Mouse (Mus musculus) liver, embryonic 14.5 days (tissue): ENCODE measurements at regions not wholly inside any gene's neighbourhood (a gene's known extent, or its start where the extent isn't known, plus 50 kb on each side); places are given as distances from the start of the nearest gene placed in this dataset.

Experiments used
- ATAC-seq: fragments of 200-750 bp; cut with Nextera tagmentation; 2 replicates; pipeline ENCODE4 v1.8.0; 2017; ENCODE audit warnings: moderate number of reproducible peaks, mild to moderate bottlenecking, moderate library complexity; ENCODE audit not compliant: insufficient read depth
- DNase-seq, 3 experiments: peaks; one replicate each; pipeline ENCODE4 v3.0.0-alpha.2; 2012 to 2013; ENCODE audit warnings: low read depth in 3 of 3, low spot score in 3 of 3
- H3K27ac ChIP-seq: fragments of 300-500 bp; sonication (generic); 2 replicates; pipeline ENCODE4 v1.5.1; 2014; ENCODE audit warnings: moderate library complexity, mild to moderate bottlenecking, control low read depth, inconsistent platforms
- H3K27me3 ChIP-seq: fragments of 300-500 bp; sonication (generic); 2 replicates; pipeline ENCODE4 v1.6.1; 2014; ENCODE audit warnings: mild to moderate bottlenecking, low read length, moderate library complexity; ENCODE audit not compliant: control insufficient read depth, insufficient read depth
- H3K36me3 ChIP-seq: fragments of 300-500 bp; sonication (generic); replicated peaks from 2 replicates; pipeline ENCODE4 v1.6.1; 2014; ENCODE audit warnings: low read depth; ENCODE audit not compliant: control insufficient read depth, insufficient read depth
- H3K4me1 ChIP-seq, 2 experiments: fragments of 200-500 bp in 1 of 2; fragments of 300-500 bp in 1 of 2; sonication (generic) in 1 of 2; replicated peaks; 2 replicates each; pipeline ENCODE4 v1.6.1; 2012 to 2014; ENCODE audit warnings: antibody characterized with exemption in 1 of 2, inconsistent platforms in 1 of 2, low read length in 1 of 2; ENCODE audit not compliant: control insufficient read depth in 2 of 2, insufficient read depth in 2 of 2
- H3K4me2 ChIP-seq: fragments of 300-500 bp; sonication (generic); 2 replicates; pipeline ENCODE4 v1.6.1; 2014; ENCODE audit warnings: low read depth, mild to moderate bottlenecking, control low read depth, moderate library complexity
- H3K4me3 ChIP-seq, 2 experiments: fragments of 200-500 bp in 1 of 2; fragments of 300-500 bp in 1 of 2; sonication (generic) in 1 of 2; 2 replicates each; pipeline ENCODE4 v1.5.1; 2012 to 2014; ENCODE audit warnings: low read depth in 2 of 2, low read length in 2 of 2, mild to moderate bottlenecking in 2 of 2, control low read depth in 1 of 2, inconsistent platforms in 1 of 2, moderate library complexity in 1 of 2; ENCODE audit not compliant: insufficient read depth in 1 of 2
- H3K9ac ChIP-seq: fragments of 300-500 bp; sonication (generic); replicated peaks from 2 replicates; pipeline ENCODE4 v1.6.1; 2014; ENCODE audit warnings: mild to moderate bottlenecking, control low read depth, moderate library complexity
- H3K9me3 ChIP-seq: fragments of 300-500 bp; sonication (generic); 2 replicates; pipeline ENCODE4 v1.6.1; 2016; ENCODE audit warnings: low read length, mixed read lengths; ENCODE audit not compliant: control insufficient read depth
- CTCF ChIP-seq: IDR thresholded peaks from 2 replicates; pipeline ENCODE4 v1.5.1; 2016; ENCODE audit warnings: antibody characterized with exemption, low read depth, control low read depth
- EP300 ChIP-seq: IDR thresholded peaks from 2 replicates; pipeline ENCODE4 v1.6.1; 2016; ENCODE audit warnings: antibody characterized with exemption, low read depth
- WGBS: fragments of 180-500 bp; shearing (Covaris S2); extraction: QIAGEN DNeasy Blood & Tissue Kit; methylation state at CpG from one replicate; pipeline ENCODE4 v1.1.7; 2014; ENCODE audit not compliant: insufficient replicate concordance; 5-methylcytosine and 5-hydroxymethylcytosine counted together

DNA sequence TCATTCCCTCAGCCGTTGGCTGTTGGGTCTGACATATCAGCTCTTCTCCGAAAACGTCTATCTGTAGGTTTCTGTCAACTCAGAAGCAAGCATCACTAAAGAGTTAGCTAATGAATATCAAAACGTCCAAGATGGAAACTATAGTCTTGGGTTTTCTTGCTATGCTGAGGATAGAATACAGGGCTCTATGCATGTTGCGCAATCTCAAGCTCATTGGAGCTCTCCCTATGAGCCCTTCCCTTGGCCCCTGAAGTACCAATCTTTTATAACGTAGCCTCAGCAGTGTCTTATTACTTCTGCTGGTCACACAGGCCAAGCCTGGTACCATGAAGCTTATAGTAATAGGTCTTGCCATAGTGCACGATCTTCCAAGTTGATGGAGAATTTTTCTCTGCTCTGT, 122.1 kb upstream of the 4930412O13Rik start:
- Histone ChIP-seq H3K4me1 (no peaks in the 10 kb centered on the region), H3K4me3 (no peak overlapping the region), H3K36me3 (no peaks in the 10 kb centered on the region), H3K9me3 (no peaks in the 10 kb centered on the region), H3K27ac (no peak overlapping the region), H3K27me3 (no peaks in the 10 kb centered on the region), H3K9ac (no peak overlapping the region), H3K4me2 (no peak overlapping the region)
- DNase-seq (no peak), ATAC-seq (no peak)
- 60% methylated on average over 7 of the region's 7 CpGs for WGBS
- no peak for TF ChIP-seq CTCF
- no peak for TF ChIP-seq EP300

DNA sequence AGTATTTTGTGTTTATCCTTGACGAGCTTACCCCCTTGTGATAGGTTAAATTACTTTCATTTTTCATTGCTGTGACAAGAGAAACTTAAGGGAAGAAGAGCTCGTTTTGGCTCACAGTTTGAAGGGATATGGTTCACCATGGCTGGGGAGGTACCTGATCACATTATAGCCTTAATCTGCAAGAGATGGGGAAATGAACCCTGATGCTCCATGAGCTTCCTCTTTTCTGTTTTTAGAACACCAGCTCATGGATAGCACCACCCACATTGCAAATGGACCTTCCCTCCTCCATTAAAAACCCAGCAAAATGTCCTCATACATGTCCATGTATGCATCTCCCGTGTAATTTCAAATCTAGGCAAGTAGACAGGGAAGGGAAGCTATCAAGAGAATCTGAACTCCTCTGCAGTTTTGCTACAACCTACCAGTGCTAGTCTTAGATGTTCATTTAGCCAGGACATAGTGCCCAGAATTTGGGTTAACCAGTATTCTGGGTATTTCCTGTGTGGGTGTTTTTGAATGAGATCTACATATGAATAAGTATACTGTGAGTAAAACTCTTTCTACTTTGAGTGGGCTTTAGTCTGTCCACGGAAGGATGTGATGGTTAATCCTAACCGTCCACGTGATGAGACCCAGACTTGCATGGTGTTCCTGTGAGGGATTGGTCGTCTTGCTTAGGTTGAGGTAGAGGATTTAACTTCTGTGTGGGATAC, 121.5 kb upstream of the 4930412O13Rik start:
- H3K27ac ChIP-seq = no peak overlapping the region
- H3K27me3 ChIP-seq = no peaks in the 10 kb centered on the region
- no peaks in the 10 kb centered on the region for H3K36me3 ChIP-seq
- DNase-seq = no peak
- no peak for ATAC-seq
- H3K9me3 ChIP-seq = no peaks in the 10 kb centered on the region
- H3K4me3 ChIP-seq = no peak overlapping the region
- H3K9ac ChIP-seq = no peak overlapping the region
- H3K4me2 ChIP-seq = no peak overlapping the region
- TF ChIP-seq CTCF (no peak), EP300 (no peak)
- 58% methylated on average over 7 of the region's 7 CpGs for WGBS
- H3K4me1 ChIP-seq = no peaks in the 10 kb centered on the region

DNA sequence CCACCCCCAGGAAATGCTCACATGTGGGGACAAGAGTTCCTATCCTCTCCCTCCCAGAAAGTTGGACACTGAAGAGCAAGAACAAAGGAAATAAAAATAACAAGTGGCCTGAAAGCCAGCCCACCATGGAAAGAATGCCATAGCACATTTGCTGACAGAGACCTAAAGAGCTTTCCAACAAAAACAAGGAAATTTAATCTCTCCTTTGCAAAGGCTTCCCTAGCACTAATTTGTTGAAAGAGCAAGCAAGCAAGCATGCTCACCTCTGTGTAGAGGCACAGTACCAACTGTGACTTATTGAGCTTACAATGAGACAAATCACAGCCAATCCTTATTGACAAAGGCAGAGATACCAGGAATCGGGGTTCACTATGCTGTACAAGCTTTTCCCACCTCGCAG, 100.9 kb upstream of the 4930412O13Rik start:
- Histone ChIP-seq H3K4me1 (no peaks in the 10 kb centered on the region), H3K27ac (no peak overlapping the region), H3K4me3 (no peak overlapping the region), H3K9me3 (no peaks in the 10 kb centered on the region), H3K27me3 (no peaks in the 10 kb centered on the region), H3K36me3 (no peaks in the 10 kb centered on the region), H3K9ac (no peak overlapping the region), H3K4me2 (no peak overlapping the region)
- no peak for ATAC-seq
- WGBS = 55% methylated on average over 2 of the region's 2 CpGs
- TF ChIP-seq EP300 = no peak
- no peak for TF ChIP-seq CTCF
- no peak for DNase-seq

DNA sequence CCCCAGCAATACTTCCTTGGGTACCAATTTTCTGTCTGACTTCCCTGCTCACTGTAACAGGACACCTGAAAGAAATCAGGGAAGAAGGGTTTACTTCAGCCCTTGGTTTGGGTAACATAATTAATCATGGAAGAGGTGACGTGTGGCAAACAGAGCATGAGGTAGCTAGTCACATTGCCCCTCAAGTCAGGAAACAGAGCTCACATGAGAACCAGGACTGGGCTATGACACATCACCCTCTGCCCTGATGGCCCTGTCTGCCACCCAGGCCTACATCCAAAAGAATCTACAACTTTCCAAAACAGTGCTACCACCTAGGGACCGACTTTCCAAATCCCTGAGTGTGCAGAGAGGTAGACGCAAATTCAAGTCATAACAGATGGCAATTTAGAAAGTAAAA, 98.4 kb upstream of the 4930412O13Rik start:
- H3K27me3 ChIP-seq = no peaks in the 10 kb centered on the region
- H3K4me2 ChIP-seq = no peak overlapping the region
- no peak overlapping the region for H3K9ac ChIP-seq
- H3K36me3 ChIP-seq = no peaks in the 10 kb centered on the region
- no peaks in the 10 kb centered on the region for H3K4me1 ChIP-seq
- H3K4me3 ChIP-seq = no peak overlapping the region
- TF ChIP-seq CTCF (no peak), EP300 (no peak)
- DNase-seq = no peak
- no peak overlapping the region for H3K27ac ChIP-seq
- no peak for ATAC-seq
- 62% methylated on average over 3 of the region's 3 CpGs for WGBS
- H3K9me3 ChIP-seq = no peaks in the 10 kb centered on the region

DNA sequence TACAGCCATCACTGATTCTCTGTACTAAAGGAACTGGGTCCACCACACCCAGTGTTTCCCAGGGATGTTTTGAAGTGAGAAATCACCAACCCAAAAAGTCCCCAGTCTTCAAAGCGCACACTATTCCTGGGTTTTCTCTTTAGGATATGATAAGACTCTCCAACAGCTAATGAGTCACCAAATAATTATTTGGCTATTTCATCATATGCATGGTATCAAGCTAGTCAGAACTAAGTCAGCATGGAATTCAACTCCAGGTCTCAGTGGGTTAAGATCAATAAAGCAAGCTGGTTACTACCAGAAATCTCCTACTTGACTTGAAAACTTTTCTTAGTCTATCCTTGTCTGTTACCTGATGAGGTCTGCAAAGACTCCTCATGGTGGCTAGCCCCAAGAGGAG, 89.1 kb upstream of the 4930412O13Rik start:
- no peak for TF ChIP-seq CTCF
- no peak for TF ChIP-seq EP300
- Histone ChIP-seq H3K9ac (no peak overlapping the region), H3K4me1 (no peaks in the 10 kb centered on the region), H3K27ac (no peak overlapping the region), H3K4me2 (no peak overlapping the region), H3K27me3 (no peaks in the 10 kb centered on the region), H3K4me3 (no peak overlapping the region), H3K36me3 (no peaks in the 10 kb centered on the region), H3K9me3 (no peaks in the 10 kb centered on the region)
- DNase-seq (no peak), ATAC-seq (no peak)
- WGBS = 51% methylated on average over 1 of the region's 1 CpGs
